ENCODE assay signal across 22 mouse cellular contexts in genomic region chr4:140775876-140776275, GRCm38 (mm10). TPM values are rescaled to one million over a fixed set of nuclear protein-coding genes. Genes with fewer than 3 reads are reported as not detected.
A peak's percentile ranks its signal among the peaks of the same experiment; 100 is the strongest.
DNase-seq lines count a peak whose midpoint lies in the region; ATAC-seq lines count a peak whose summit lies in the region.
"Had no signal": no experiment of that assay in that cellular context is flagged by ENCODE, and none has a peak within 500 bp of the region (broad histone marks: within the 10 kb centered on the region; RNA-seq: fewer than 3 reads in every experiment).

No protein-coding gene starts in this region.

- peak; percentile 32 for ATAC-seq in inflammation-experienced regulatory T-cells, adult 6 months
- no peak for ATAC-seq in midbrain, embryonic 14.5 days (ENCODE audit: low FRiP score, low TSS enrichment)
- ATAC-seq: forebrain, postnatal 0 days had no signal

- H3K27me3 ChIP-seq in midbrain, embryonic 14.5 days (ENCODE audit: control insufficient read depth, insufficient read depth, low read length) = no peaks in the 10 kb centered on the region
- H3K27me3 ChIP-seq: embryonic facial prominence, embryonic 13.5 days; heart, embryonic 12.5 days had no signal

- WGBS in midbrain, embryonic 14.5 days = 90% methylated on average over 10 of the region's 10 CpGs

- H3K36me3 ChIP-seq in midbrain, embryonic 14.5 days (ENCODE audit: control insufficient read depth, insufficient read depth, low read length) = no peaks in the 10 kb centered on the region
- H3K36me3 ChIP-seq: embryonic facial prominence, embryonic 13.5 days; forebrain, embryonic 12.5 days; G1E; heart, embryonic 12.5 days; hindbrain, embryonic 10.5 days had no signal

- H3K4me1 ChIP-seq in midbrain, embryonic 14.5 days (ENCODE audit: control insufficient read depth, insufficient read depth, low read length) = no peaks in the 10 kb centered on the region

- H3K9ac ChIP-seq in midbrain, embryonic 14.5 days (replicated peaks; ENCODE audit: low read length) = no peak overlapping the region
- H3K9ac ChIP-seq: embryonic facial prominence, embryonic 13.5 days; forebrain, embryonic 12.5 days; forebrain, postnatal 0 days; heart, embryonic 12.5 days; hindbrain, embryonic 14.5 days had no signal

- peak; percentile 47 for DNase-seq in CD4-positive helper T cell, adult 2 months (ENCODE audit: low read depth, low spot score)
- DNase-seq in thymus, postnatal 10 days (ENCODE audit: low spot score in 2 of 2) = peak; percentile 65 to 76
- DNase-seq in thymus, postnatal 4 days = peak; percentile 62
- DNase-seq in cerebellum, postnatal 36 days = no peak
- no peak for DNase-seq in midbrain, embryonic 14.5 days
- no peak for DNase-seq in testis, postnatal 14 days (ENCODE audit: low spot score)
- DNase-seq: adrenal gland, adult 8-10 months; adrenal gland, postnatal 36 days; cerebellum, adult 11 months; cerebellum, adult 9-10 months; cerebellum, postnatal 25 days; forebrain, postnatal 0 days; gastrocnemius, postnatal 14 days had no signal

- H3K4me3 ChIP-seq in midbrain, embryonic 14.5 days (replicated peaks; ENCODE audit: low read depth, low read length) = no peak overlapping the region
- H3K4me3 ChIP-seq: embryonic facial prominence, embryonic 13.5 days; forebrain, embryonic 12.5 days; heart, embryonic 12.5 days; hindbrain, embryonic 10.5 days had no signal

- H3K4me2 ChIP-seq in midbrain, embryonic 14.5 days (ENCODE audit: low read length) = no peak overlapping the region
- H3K4me2 ChIP-seq: embryonic facial prominence, embryonic 13.5 days; forebrain, embryonic 12.5 days; heart, embryonic 12.5 days; hindbrain, embryonic 14.5 days had no signal

- H3K9me3 ChIP-seq in midbrain, embryonic 14.5 days (ENCODE audit: control insufficient read depth, low read length) = no peaks in the 10 kb centered on the region
- H3K9me3 ChIP-seq: embryonic facial prominence, embryonic 13.5 days; G1E; hindbrain, embryonic 10.5 days had no signal

- no peak overlapping the region for H3K27ac ChIP-seq in midbrain, embryonic 14.5 days (replicated peaks; ENCODE audit: low read depth, low read length)
- H3K27ac ChIP-seq: embryonic facial prominence, embryonic 13.5 days; forebrain, embryonic 12.5 days; hindbrain, embryonic 10.5 days; hindbrain, embryonic 14.5 days had no signal

RNA-seq across cellular contexts. Expression of gene Padi4, which starts 1.8 kb away (rescaled TPM):
- 1 to 10 TPM in 1 of 3 experiments, under 1 TPM in 2; 0.82 to 3.4 (median 0.96) TPM for polyA plus RNA-seq in inflammation-experienced regulatory T-cells, adult 6 months (2017; shearing (Covaris generic))
- polyA plus RNA-seq in midbrain, embryonic 14.5 days (2014; fragmentation: Nextera tagmentation; extraction: Ambion mirVana) = 0.12 and 0.18 TPM in 2 replicates
- polyA plus RNA-seq: embryonic facial prominence, embryonic 13.5 days had no signal

RNA-seq across cellular contexts. Expression of gene Padi6, which starts 33.4 kb away (rescaled TPM):
- polyA plus RNA-seq in inflammation-experienced regulatory T-cells, adult 6 months (2017; shearing (Covaris generic)) = not detected
- not detected in 2 replicates for polyA plus RNA-seq in midbrain, embryonic 14.5 days (2014; fragmentation: Nextera tagmentation; extraction: Ambion mirVana)
- polyA plus RNA-seq: brain, embryonic 14.5 days; C2C12; embryonic facial prominence, embryonic 13.5 days; forebrain, embryonic 12.5 days; G1E; heart, embryonic 12.5 days; hindbrain, embryonic 10.5 days; hindbrain, embryonic 14.5 days had no signal

RNA-seq across cellular contexts. Expression of gene Padi3, which starts 34.6 kb away (rescaled TPM):
- polyA plus RNA-seq in inflammation-experienced regulatory T-cells, adult 6 months (2017; shearing (Covaris generic)) = not detected
- polyA plus RNA-seq in midbrain, embryonic 14.5 days (2014; fragmentation: Nextera tagmentation; extraction: Ambion mirVana) = not detected in 2 replicates
- polyA plus RNA-seq: forebrain, embryonic 12.5 days; hindbrain, embryonic 14.5 days had no signal

Comparison
In these comparisons a context has a peak if more than half of its experiments do, and no peak if none do; other contexts are left out.
1. DNase-seq: peak in CD4-positive helper T cell, adult 2 months (single experiment), thymus, postnatal 10 days (2 of 2) and thymus, postnatal 4 days (single experiment); none in cerebellum, postnatal 36 days (0 of 2), midbrain, embryonic 14.5 days (single experiment) and testis, postnatal 14 days (single experiment).